Mouse (Mus musculus): ENCODE data around the gene Zdhhc25.

- TF ChIP-seq CTCF (IDR thresholded peaks at IDR 0.05; ENCODE audit: control insufficient read depth, insufficient read depth, insufficient read length) (no peak), MAX (IDR thresholded peaks at IDR 0.05) (no peak), USF1 (IDR thresholded peaks at IDR 0.05; ENCODE audit: low read depth) (no peak), MYOG (IDR thresholded peaks at IDR 0.05; ENCODE audit: control insufficient read depth, extremely low read depth, insufficient read length) (no peak), FOSL1 (IDR thresholded peaks at IDR 0.05; ENCODE audit: insufficient read depth, low read length, poor library complexity, severe bottlenecking) (no peak)
Observed at GRCm38 (mm10) chr15:88618008-88618773, 18.1 kb downstream of the Zdhhc25 start.

Measured in C2C12 (cell line).